Mouse (Mus musculus): ENCODE data around the gene Rpl38.

Gene Rpl38

DNA sequence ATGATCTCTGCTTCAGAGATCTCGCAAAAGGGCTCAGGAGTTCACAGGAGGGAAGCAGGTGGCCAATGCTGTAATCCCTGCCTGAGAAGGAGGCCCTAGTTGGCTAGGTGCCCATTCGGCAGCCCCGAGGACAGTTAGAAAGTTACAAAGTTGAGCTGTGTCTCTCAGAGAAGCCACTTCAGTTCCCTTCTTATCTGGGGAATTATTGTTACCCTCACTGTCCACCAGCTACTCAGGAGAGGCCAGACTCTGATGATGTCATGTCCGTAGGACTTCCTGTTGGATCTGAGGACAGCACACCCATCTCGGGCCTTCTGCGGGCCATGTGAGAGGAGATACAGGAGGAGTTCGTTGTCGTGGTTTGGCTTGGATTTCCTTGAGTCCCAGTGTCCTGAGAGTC is 11.3 kb downstream of the Rpl38 start:
- ATAC-seq (ENCODE audit: low TSS enrichment) = no peak

DNA sequence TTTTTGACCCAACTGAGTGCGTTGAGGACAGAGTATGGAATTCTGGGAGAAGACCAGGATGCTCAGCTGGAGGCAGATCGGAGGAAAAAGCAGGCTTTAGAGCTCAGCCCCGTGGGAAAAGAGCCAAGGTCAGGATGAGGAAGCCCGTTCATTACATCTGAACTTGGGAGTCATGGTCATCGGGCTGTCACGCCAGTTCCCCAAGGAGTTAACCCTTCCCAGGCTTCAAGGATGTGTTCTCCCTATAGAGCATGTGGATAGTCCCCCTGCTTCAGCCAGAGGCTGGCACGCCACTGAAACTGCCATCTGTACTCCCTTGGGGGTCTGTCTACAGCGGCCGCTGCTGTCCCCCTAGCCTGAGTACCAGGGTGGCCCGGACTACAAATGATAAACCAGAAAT is 12.0 kb downstream of the Rpl38 start:
- no peak for ATAC-seq (ENCODE audit: low TSS enrichment)

DNA sequence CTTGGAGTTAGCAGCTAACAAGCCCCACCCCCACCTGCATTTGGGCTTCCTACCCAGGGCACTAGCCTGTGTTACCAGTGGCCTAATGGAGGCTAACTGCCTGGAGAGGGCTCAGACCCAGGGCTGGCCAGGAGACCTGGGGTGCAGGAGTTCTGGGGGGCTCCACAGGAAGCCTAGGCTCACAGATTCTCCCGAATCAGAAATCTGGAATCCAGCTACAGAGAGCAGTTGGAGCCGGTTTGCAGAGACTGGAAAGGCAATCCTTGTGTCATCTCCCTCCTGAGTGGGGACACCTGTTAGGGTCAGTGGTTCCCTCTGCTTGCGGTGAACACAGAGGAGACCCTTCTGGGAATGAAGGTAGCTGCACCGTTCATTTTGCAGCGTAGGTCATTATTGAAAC is 12.7 kb downstream of the Rpl38 start:
- ATAC-seq (ENCODE audit: low TSS enrichment) = no peak

DNA sequence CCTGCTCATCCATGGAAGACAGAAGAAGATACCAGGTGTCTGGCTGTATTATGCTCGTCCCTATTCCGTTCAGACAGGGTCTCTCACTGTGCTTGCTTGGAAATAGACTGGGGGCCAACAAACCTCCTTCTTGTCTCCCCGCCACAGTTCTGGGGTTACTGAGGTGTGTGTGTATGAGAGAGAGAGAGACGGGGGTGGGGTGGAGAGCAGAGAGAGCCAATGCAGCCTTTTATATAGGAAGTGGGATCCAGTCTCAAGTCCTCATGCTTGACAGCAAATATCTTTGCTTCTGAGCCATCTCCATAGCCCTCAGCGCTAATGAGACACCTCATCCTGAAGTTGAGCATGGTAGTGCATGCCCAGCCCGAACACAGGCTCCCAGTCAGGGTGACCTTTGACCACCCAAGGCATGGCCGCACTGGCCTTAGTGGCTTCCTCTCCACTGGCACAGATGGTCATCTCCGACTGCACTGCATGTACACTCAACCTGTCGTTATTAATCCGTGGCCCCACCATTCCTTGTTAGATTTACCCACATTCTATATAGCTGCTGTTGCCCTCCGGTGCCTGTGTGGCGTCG is 14.1 kb downstream of the Rpl38 start:
- no peak for ATAC-seq (ENCODE audit: low TSS enrichment)

DNA sequence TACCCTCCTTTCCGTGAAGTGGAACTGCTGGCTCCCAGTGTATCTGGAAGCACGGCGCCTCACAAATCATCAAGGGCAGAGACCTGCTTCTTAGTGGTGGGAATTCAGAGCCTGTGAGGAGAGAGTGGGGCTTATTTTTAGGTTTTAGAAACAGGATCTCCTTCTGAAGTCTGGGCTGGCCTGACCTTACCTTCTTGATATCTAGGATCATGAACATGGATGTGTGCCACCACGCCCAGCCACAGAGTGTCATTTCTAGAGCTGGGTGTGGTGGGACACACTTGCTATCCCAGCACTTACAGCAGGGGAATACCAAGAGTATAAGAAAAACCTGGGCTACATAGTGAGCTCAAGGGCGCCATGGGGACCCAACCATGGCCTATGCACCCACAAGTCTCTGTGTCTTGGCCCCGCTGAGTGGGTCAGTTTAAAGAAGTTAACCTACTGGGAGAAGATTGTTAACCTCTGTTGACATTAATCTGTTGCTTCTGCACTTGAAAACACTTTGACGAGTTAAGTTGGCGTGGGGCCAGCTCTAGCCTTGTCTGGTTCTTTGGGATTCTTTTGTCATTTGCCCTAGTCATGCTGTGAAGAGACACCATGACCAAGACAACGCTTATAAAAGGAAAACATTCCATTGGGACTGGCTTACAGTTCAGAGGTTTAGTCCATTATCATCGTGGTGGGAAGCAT is 14.9 kb downstream of the Rpl38 start:
- no peak for ATAC-seq (ENCODE audit: low TSS enrichment)

DNA sequence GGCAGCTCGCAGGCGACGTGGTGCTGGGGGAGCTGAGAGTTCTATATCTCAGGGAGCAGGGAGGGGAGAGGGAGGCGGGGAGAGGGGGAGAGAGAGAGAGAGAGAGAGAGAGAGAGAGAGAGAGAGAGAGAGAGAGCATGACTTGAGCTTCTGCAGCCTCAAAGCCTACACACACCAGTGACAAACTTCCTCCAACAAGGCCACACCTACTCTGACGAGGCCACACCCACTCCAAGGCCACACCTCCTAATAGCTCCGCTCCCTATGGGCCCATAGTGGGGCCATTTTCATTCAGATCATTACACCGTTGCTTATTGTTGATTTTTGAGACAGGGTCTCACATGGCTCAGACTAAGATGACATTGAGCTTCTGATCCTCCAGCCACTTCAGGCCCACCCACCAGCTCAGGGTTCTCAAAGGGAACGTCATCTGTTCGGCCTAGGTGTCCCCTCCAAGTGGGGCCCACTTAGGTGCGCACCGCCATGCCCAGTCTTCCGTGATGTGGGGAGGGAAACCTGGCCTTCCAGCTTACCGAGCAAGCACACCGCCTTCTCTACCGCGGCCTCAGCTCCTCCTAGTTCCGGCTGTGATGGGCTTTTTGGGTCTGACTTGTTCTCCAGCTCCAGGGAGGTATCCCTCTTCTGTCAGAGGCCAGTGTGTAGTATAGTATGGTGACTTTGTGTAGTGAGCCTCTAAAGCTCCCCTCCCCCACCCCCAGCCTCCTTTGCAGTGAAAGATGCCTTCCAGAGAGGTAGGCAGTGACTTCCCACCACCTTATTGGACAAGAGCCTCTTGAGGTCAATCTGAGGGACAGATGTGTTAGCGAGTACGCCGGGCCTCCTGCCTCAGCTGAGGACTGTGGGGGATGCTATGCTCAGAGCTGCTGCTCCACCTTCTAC is 15.6 kb downstream of the Rpl38 start:
- no peak for ATAC-seq (ENCODE audit: low TSS enrichment)

DNA sequence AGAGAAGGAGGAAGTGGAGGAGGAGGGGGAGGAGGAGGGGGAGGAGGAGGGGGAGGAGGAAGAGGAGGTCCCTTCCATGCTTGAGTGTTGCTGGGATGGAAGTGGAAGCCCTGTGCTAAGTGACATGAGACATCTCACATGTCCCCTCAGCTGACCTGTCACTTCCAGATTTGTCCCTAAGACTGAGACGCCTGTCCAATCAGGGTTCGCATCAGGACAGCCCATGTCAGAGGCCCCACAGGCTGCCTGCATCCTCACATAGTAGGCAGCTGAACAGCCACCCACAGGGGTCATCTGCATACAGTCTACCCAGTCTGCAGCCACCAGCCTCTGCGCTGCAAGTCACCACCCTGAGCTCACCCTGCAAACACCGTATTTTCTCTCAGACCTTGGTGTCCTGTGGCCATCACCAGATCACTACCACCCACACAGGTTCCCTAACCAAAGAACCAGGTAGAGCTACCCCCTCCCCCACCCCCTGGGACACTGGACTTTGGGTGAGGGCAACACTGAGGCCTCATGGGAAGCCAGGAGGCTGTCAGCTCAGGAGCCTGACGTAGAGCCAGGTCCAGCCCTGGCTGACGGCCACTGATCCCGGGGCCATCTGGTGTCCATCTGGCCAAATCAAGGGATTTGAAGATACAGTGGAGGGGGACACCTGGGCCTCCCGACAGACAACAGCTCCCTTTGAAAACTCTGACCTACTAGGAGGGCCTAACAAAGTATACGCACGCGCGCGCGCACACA is 16.5 kb downstream of the Rpl38 start:
- ATAC-seq (ENCODE audit: low TSS enrichment) = no peak

DNA sequence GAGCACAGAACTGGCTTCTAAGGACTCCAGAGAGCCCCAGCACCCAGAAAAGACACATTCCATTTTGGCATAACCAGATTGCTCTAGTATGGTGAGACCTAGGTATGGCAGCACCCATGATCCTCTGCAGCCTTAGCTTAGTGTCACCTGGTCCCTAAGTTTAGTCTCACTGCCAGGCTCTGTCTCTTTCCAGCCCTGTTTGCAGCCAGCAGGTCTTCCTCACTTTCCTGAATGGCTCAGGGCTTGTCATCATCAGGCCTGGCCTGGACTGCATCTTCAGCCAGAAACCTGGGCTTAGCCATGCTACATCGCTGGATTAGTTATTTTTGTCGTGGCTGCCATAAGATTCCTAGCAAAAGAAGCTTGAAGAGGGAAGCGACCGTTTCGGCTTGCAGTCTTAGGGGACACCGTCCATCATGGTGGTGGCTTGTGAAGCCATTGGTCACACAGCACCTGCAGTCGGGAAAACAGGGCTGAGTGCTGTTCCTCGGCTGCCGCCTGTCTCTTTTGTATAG is 17.3 kb downstream of the Rpl38 start:
- no peak for ATAC-seq (ENCODE audit: low TSS enrichment)

DNA sequence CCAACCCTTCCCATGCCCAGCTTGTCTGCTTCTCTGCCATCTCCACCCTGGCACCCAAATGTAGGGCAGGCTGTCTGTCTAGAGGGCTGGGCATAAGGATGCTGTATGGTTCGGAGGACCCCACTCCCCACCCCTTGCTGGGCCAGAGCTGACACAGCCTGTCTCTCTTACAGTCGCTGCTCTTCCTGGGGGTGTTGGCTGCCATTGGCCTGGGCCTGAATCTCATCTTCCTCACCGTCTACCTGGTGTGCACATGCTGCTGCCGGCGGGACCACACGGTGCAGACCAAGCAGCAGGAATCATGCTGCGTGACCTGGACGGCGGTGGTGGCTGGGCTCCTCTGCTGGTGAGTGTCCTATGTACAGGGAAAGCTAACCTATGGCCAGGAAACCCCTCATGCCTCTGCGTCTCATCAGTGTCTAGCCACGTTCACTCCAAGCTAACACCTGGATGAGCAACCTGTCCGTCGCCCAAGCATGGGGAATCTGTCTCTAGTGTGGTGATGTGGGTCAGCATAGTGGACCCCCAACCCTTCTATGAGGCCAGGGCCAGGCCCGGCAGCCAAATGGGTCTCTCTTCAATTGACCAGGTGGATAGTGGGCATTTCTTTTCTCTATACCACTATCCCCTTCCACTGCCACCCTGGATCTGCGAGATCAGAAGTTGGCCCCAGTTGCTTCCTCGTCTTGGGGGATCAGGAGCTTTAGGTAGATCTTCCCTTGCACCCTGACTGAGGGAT is 18.1 kb downstream of the Rpl38 start:
- ATAC-seq (ENCODE audit: low TSS enrichment) = no peak

DNA sequence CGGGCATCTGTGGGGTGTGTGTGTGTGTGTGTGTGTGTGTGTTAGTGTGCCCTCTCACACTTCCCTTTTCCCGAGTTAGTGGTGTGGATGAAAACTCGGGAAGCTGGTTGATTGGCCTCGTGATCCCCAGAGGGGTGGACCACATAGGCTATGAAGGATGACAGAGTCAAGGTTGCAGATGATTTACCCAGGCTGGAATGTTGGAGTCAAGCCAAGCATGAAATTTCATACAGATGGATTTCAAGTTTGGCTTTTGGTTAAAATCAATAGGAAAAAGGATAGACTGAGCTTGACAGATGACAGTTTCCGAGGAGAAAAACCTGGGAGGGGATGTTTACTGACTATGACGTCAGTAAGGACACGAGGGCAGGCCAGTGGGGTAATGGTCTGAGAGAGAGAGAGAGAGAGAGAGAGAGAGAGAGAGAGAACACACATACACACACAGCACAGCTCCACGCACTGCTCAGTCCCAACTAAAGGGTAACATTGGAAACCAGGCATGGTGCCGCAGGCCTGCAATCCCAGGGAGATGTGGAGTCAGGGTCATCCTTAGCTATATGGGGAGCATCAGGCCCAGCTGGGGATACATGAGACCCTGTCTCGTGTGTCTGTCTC is 19.4 kb downstream of the Rpl38 start:
- ATAC-seq (ENCODE audit: low TSS enrichment) = no peak

DNA sequence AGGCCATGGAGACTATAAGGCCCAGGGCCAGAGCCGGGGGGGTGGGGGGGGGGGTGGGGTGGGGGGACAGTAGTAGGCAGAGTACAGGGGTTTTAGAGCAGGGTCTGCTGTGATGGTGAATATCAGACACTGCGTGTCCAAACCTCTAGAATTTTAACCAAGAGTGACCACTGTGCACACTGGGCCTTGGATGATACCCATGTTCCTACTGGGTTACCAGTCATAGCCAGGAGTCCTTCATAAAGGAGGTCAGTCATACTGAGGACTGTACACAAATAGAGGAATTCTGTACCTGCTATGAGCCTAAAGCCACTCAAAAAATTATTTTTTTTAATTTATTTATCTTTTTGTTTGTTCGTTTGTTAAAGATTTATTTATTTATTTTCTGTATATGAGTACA is 20.4 kb downstream of the Rpl38 start:
- no peak for ATAC-seq (ENCODE audit: low TSS enrichment)

DNA sequence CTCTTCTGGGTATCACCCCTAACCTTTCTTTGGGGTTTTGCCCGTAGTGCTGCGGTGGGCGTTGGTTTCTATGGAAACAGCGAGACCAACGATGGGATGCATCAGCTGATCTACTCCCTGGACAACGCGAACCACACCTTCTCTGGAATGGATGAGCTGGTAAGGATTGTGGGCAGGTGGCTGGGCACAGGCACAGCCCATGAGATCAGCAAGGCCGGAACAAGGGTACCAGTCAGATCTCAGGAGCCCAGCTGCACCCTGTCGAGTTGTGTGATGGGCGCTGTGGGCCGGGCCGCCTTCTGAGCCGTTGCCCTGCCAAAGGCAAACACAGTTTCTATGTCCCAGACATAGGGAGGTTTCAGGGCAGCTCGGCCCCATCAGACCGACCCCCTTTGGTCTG is 21.9 kb downstream of the Rpl38 start:
- ATAC-seq (ENCODE audit: low TSS enrichment) = peak; percentile 57; the same call in 1 of the 2 replicates

DNA sequence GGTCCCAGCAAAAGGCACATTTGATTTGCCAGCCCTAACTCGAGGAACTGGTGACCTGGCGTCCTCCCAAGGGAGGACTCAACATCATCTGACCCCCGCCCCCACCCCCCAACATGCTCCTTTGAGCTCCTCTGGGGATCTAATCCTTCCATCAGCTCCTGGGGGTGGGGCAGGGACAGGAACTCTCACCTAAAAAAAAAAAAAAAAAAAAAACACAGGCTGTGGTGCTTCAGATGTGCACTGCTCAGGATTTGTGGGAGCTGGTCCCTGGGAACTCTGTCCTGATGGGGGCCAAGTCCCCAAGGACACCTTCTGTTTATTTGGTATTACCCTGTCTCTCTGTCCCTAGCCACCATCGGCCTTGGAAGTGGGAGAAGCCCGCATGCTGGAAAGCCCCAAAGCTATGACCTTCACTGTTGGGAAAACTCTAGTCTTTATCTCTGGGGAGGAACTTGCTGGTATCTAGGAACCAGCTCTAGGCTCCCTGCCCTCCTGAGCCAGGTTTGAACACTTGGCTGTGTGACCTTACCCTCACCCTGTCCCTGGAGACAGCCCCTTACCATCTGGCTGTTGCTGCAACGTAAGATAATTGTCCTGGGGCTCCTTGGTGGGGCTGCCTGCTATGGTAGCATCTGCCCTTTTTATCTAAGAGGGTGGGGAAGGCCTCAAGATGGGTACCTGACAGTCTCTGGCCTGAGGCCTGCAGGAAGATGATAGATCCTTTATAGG is 23.3 kb downstream of the Rpl38 start:
- no peak for ATAC-seq (ENCODE audit: low TSS enrichment)

DNA sequence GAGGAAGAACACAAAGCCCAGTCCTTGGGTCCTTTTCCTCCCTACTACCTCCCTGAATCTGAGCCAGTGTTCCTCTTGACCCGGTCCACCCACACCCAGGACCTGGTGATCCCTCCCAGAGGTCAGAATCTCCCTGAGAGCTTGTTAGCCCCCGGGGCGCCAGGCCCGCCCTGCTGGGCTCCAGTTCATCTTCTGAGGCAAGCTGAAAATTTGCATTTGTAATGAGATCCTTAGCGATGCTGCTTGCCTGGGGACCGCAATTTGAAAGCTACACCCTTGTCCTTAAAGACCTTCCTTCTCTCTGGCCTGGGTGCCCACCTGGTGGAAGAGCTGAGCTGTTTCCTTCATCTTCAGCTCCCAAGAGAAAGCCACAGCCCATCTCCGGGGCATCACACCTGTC is 24.3 kb downstream of the Rpl38 start:
- no peak for ATAC-seq (ENCODE audit: low TSS enrichment)

DNA sequence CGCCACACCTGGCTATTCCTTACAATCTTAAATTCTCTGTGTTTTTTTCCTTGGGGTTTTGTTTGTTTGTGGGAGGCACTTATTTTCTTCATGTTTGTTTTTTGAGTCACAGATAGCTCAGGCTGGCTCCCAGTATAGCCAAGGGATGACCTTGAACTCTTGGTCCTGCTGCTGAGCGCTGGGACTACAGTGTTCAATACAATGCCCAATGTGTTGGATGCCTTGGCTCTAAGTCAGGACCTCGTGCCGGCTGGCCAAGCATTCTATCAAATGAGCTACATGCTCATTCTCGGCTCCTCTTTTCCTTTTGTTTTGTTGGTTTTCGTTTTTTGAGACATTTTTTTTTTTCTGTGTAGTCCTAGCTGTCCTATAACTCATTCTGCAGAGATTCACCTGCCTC is 25.1 kb downstream of the Rpl38 start:
- ATAC-seq (ENCODE audit: low TSS enrichment) = no peak

DNA sequence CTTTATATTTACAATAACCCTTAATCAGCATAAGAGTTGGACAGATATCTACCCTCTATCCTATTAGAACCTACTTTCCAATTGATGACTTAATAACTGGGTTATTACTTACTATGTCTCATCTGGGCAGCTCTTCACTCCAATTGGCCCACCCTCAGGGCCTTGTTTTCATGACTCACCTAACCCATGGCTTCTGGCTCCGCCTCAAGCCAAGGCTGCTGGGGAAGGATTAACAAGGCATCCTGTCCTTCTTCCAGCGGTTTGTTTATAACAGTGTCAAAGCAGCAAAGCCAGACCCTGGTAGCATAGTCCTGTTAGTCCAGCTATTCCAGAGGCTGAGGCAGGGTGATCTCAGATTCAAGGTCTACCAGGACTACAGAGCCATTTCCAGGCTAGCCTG is 26.1 kb downstream of the Rpl38 start:
- ATAC-seq (ENCODE audit: low TSS enrichment) = no peak

DNA sequence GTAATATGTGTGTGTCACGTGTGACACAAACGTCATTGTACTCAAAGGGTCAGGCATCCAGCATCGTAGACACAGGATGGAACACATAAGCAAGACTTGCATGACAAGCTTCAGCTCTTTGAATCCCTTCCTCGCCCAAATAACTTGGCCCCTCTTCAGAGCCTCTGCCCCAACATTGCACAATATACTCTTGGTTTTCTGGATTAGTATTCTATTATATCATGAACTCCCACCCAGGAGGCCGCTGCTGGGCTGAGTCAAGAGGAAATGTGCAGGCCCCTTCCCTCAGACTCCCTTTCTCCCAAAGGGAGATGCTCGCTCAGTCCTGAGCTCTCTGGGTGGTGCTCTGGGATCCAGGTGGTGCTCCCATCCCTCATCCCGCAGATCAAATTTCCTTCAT is 30.2 kb downstream of the Rpl38 start:
- ATAC-seq (ENCODE audit: low TSS enrichment) = no peak

DNA sequence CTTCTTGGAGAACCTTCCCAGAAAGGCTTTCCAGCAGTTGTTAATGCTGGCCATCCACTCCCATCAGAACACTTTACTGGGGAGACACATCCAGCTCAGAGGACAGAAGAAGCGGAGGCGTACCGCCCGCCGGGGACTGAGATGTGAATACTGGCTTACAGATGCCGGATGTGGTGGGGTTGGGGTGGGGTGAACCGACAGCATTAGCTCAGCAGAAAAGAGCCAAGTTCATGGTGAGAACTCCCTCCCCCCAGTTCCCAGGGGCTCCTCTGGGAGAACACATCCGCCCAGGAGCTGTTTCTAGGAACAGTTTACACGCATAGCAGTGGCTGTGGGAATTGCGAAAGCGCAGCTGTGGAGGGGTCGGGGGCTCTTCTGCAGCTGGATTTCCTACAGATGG is 31.2 kb downstream of the Rpl38 start:
- peak; percentile 74 for ATAC-seq (ENCODE audit: low TSS enrichment)

DNA sequence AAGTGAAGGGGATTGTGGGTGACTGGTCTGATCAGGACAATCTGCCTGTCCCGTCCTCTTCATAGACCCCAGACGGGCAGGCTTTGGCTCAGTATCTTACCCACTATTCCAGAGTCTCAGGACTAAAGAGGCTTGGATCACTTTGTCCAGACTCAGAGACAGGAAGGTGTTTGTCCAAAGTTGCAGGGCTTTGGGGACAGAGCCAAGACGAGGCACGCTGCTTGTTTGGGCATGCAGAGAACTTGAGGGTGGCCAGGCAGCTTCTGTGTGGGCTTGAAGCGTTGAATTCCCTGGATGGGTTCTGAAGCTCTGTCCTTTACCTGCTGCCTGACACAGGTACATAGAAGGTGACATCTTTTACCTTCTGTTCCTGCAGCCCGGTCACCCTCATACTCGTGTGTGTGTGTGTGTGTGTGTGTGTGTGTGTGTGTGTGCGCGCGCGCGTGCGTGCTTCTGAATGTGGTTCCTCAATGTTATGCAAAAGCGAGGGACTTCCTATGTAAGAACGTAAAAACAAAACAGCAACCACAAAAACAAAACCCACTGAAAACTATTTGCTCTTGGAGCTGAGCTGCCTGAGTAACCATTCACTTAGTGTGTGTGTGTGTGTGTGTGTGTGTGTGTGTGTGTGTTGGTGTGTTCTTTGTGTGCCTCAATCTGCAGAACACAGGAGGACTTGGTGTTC is 34.1 kb downstream of the Rpl38 start:
- ATAC-seq (ENCODE audit: low TSS enrichment) = no peak

DNA sequence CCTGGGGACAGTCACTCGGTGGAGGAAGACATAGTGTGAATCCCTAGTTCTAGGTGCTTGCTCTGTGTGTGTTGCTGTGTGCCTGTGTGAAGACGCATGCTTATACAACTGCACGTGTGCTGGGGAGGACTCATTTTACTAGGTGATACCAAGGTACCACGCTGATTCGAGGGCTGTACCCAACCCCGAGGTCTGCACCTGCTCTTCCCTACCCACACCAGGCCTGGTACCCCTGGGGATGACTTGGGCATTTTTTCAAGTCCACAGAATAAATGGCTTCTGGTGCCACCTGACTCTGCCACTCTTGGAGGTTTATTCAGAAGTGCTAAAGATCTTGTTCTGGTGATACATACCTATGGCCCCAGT is 34.7 kb downstream of the Rpl38 start:
- ATAC-seq (ENCODE audit: low TSS enrichment) = no peak
